Mouse (Mus musculus) heart, postnatal 0 days (tissue): ENCODE measurements around the gene Dgcr8. TPM values are rescaled to one million over a fixed set of nuclear protein-coding genes. Genes with fewer than 3 reads are reported as not detected.

Experiments used
- ATAC-seq: fragments of 200-750 bp; cut with Nextera tagmentation; 2 replicates; pipeline ENCODE4 v1.8.0; 2017; ENCODE audit warnings: low read depth, moderate number of reproducible peaks, moderate library complexity; ENCODE audit not compliant: insufficient read depth
- DNase-seq: peaks from one replicate; pipeline ENCODE4 v3.0.0-alpha.2; 2016; ENCODE audit warnings: low spot score
- H3K27ac ChIP-seq: fragments of 300-500 bp; sonication (generic); 2 replicates; pipeline ENCODE4 v1.5.1; 2014; ENCODE audit warnings: low read depth, mild to moderate bottlenecking
- H3K27me3 ChIP-seq: fragments of 300-500 bp; sonication (generic); 2 replicates; pipeline ENCODE4 v1.6.1; 2014; ENCODE audit warnings: low read length, mixed read lengths; ENCODE audit not compliant: control insufficient read depth, insufficient read depth
- H3K36me3 ChIP-seq: fragments of 300-500 bp; sonication (generic); replicated peaks from 2 replicates; pipeline ENCODE4 v1.6.1; 2014; ENCODE audit warnings: low read length, mixed read lengths; ENCODE audit not compliant: control insufficient read depth, insufficient read depth
- H3K4me1 ChIP-seq: fragments of 300-500 bp; sonication (generic); 2 replicates; pipeline ENCODE4 v1.6.1; 2014; ENCODE audit warnings: antibody characterized with exemption; ENCODE audit not compliant: control insufficient read depth, insufficient read depth
- H3K4me2 ChIP-seq: fragments of 300-500 bp; sonication (generic); 2 replicates; pipeline ENCODE4 v1.6.1; 2014; ENCODE audit warnings: low read depth, mild to moderate bottlenecking, low read length, moderate library complexity
- H3K4me3 ChIP-seq: fragments of 300-500 bp; sonication (generic); 2 replicates; pipeline ENCODE4 v1.5.1; 2014; ENCODE audit warnings: low read depth, low read length
- H3K9ac ChIP-seq: fragments of 300-500 bp; sonication (generic); replicated peaks from 2 replicates; pipeline ENCODE4 v1.6.1; 2014; ENCODE audit warnings: low read depth, low read length, mixed read lengths
- H3K9me3 ChIP-seq: fragments of 300-500 bp; sonication (generic); replicated peaks from 2 replicates; pipeline ENCODE4 v1.6.1; 2016; ENCODE audit warnings: low read length; ENCODE audit not compliant: control insufficient read depth
- CTCF ChIP-seq: IDR thresholded peaks from 2 replicates; pipeline ENCODE4 v1.5.1; 2016; ENCODE audit warnings: antibody characterized with exemption, control low read depth, low read depth
- EP300 ChIP-seq: IDR thresholded peaks from 2 replicates; pipeline ENCODE4 v1.6.1; 2016; ENCODE audit warnings: antibody characterized with exemption, low read depth
- WGBS: fragments of 180-500 bp; shearing (Covaris S2); extraction: QIAGEN DNeasy Blood & Tissue Kit; methylation state at CpG from one replicate; pipeline ENCODE4 v1.1.7; 2014; 5-methylcytosine and 5-hydroxymethylcytosine counted together
- polyA plus RNA-seq: library from polyadenylated mRNA; unstranded; fragments of >200 nt; fragmentation: Nextera tagmentation; extraction: Ambion mirVana; gene quantifications from 2 replicates; pipeline ENCODE4 v1.2.1, GENCODE M21; 2015
- total RNA-seq: library from RNA; depleted of rRNA; stranded (reverse); fragments of >200 nt; gene quantifications from 2 replicates; pipeline ENCODE4 v1.2.3, GENCODE M21; 2014; ENCODE audit warnings: low replicate concordance

Gene Dgcr8
- total and polyA plus RNA-seq, 2 experiments from 2014 or later = 8.9 to 23.5 TPM

DNA sequence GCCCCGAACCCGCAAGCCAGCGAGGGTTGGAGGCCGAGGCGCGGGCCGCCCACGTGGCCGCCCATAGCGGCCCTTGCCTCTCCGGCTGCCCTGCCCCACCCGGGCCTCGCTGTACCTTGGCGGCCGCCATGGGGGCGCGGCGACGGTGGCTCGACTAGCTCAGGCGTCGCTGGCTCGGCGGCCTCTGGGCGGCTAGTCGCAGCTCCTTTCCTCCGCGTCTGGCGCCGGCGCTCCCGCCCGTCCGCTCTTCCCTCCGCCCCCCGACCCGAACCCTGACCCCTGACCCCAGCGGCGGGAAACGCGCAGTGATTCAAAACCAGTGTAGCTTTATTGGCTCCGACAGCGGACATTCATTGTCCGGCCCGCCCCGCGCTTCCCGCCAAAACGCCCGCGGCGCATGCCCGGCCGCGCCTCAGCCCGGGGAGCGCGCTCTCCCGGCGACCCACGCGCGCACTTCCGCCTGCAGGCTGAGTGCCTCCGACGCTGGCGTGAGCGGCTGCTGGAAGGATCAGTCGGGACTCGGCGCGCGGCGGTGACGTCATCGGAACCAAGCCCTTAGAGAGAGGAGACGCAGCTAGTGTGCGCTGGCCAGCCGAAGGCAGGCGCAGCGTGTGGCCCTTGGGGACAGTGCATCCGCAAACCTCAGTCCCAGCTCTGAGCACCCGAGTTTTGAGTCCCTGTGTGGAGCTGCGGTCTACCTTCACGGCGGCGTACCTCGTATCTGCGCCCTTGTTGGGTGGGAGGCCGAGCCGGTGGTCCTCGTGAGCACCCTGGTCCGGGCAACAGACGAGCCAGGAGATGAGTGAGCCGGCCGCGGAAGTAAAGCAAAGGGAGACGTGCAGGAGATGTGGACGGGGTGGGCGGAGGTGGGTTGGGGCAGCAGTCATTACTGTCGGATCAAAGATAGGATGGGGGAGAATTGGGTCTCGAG lies 40.3 kb downstream of the Dgcr8 start, which contains the start of the genes Trmt2a and Ranbp1:
Gene Trmt2a (plus strand): TSS at position 247 of the 931 bp plus-strand sequence.
Gene Ranbp1 (minus strand): TSS at position 300 of the 931 bp plus-strand sequence.
- Histone ChIP-seq H3K36me3 (peaks cover 62% of the 10 kb centered on the region), H3K9me3 (no peaks in the 10 kb centered on the region), H3K4me2 (peak within 1 kb of the TSS; percentile 88), H3K27ac (peak within 1 kb of the TSS; percentile 90), H3K4me1 (peaks cover 20% of the 10 kb centered on the region), H3K27me3 (no peaks in the 10 kb centered on the region), H3K9ac (peak within 1 kb of the TSS; percentile 81), H3K4me3 (peak within 1 kb of the TSS; percentile 88)
- WGBS = under 1% methylated on average over 95 of the region's 102 CpGs
- peak; percentile 94; the same call in 1 of the 2 replicates for TF ChIP-seq EP300
- no peak for TF ChIP-seq CTCF
- ATAC-seq (peak; percentile 94), DNase-seq (peak; percentile 97)

DNA sequence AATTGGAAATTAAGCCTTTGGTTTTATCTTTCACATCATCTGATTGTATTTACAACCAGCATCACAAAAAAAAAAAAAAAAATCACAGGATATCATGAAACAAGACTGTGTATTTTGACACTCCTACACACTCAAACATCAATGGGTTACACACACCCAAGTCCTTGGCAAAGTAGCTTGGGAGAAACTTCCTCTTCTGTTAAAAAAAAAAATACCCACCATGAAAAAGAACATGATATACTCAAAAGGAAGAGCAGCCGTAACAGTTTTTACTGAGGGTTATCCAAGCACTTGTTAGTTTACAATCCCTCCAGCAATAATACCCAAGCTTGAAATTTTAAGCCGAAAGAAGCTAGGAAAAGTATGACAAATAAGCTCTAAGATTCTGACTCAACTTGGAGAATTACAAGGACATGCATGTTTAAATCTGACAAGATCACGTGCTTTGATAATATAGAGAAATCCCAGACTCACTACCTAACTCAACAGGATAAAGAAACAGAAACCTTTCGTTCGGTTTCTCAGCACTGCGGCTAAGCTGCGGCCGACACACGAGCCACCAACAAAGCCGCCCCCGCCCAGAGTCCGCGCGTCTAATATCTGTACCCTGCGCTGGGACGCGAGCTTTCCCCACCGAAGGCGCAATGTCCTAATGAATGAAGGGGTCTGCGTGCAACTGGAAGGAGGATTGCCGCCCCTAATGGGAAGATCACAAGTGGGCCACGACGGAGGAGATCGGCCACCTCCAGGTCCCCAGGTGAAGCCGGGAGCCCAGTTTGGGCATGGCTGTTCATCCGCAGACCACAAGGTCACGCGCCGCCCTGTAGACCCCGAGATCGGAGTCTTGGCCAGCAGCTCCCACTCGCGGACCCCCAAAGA lies 41.3 kb downstream of the Dgcr8 start:
- WGBS = under 1% methylated on average over 33 of the region's 33 CpGs
- peak overlapping the region; percentile 82 for H3K27ac ChIP-seq
- no peaks in the 10 kb centered on the region for H3K27me3 ChIP-seq
- H3K36me3 ChIP-seq = peaks cover 62% of the 10 kb centered on the region
- TF ChIP-seq CTCF (no peak), EP300 (no peak)
- peaks cover 20% of the 10 kb centered on the region for H3K4me1 ChIP-seq
- DNase-seq = no peak
- peak overlapping the region; percentile 88 for H3K4me3 ChIP-seq
- ATAC-seq = no peak
- H3K4me2 ChIP-seq = peak overlapping the region; percentile 88
- H3K9me3 ChIP-seq = no peaks in the 10 kb centered on the region
- peak overlapping the region; percentile 81 for H3K9ac ChIP-seq

DNA sequence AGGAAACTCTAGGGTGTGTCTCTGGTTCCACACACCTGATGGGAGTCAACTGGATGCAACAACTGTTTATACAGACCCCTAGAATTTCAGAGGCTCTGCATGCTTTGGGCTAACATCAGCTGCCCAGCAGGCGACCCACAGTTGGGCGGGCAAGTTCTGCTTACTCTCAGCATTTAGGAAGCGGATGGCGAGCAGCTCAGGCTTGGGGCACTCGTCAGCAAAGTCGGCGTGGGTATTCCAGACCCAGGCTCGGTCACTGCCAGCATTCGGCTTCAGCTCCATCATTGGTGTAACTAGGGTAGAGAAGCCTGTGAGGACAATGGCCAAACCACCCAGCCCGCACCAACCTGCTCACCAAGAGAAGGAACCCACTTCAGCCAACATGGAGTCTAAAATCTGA lies 47.5 kb downstream of the Dgcr8 start:
- DNase-seq (no peak), ATAC-seq (no peak)
- Histone ChIP-seq H3K9ac (no peak overlapping the region), H3K4me3 (no peak overlapping the region), H3K9me3 (no peaks in the 10 kb centered on the region), H3K27ac (no peak overlapping the region), H3K36me3 (peaks cover 88% of the 10 kb centered on the region), H3K4me1 (no peaks in the 10 kb centered on the region), H3K27me3 (no peaks in the 10 kb centered on the region), H3K4me2 (no peak overlapping the region)
- no peak for TF ChIP-seq EP300
- no peak for TF ChIP-seq CTCF
- 95% methylated on average over 10 of the region's 10 CpGs for WGBS

DNA sequence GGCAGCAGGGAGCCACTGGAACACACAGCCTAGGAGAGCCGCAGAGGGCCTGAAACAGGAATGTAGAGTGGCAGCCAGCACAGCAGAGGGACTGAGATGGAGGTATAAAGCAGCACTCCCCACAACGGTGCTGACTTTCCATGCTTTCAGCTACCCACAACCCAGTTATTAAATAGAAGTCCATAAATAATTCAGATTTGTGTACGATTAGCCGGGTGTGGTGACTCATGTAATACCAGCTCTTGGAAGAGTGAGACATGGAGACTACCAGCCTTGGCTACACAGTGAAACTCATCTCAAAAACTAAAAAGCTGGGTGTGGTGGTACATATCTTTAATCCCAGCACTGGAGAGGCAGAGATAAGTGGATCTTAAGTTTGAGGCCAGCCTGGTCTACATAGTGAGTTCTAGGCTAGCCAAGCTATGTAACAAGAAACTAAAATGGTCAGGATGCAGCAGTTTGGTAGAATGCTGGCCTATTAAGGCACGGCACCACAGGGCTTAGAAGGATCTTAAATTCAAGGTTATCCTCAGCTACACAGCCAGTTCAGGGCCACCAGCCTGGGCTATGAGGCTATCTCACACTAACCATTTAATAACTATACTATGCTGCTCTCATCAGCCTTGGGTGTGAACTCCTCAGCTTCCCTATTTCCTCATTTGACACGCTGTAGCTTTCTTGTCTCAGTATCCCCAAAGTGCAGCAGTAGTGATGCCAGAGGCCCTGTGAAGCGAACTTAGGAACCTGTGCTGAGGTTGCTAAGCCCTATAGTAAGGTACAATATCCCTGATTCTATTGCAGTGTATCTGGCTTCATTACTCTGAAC lies 52.2 kb downstream of the Dgcr8 start:
- Histone ChIP-seq H3K9ac (no peak overlapping the region), H3K4me2 (no peak overlapping the region), H3K36me3 (peaks cover 41% of the 10 kb centered on the region), H3K4me3 (no peak overlapping the region), H3K9me3 (no peaks in the 10 kb centered on the region), H3K27ac (no peak overlapping the region), H3K4me1 (peaks cover 27% of the 10 kb centered on the region), H3K27me3 (no peaks in the 10 kb centered on the region)
- TF ChIP-seq EP300 (no peak), CTCF (no peak)
- ATAC-seq = no peak
- WGBS = 69% methylated on average over 7 of the region's 7 CpGs
- DNase-seq = no peak
